Mouse (Mus musculus): Measurements from ENCODE around the gene Naa80. TPM values are rescaled to one million over a fixed set of nuclear protein-coding genes. Genes with fewer than 3 reads are reported as not detected.

Naa80 gene
- total and polyA plus RNA-seq, 2 experiments from 2014 or later = 14.5 to 58.8 TPM

- Histone ChIP-seq H3K4me1 (ENCODE audit: control insufficient read depth, insufficient read depth) (peaks cover 25% of the 10 kb centered on the region), H3K36me3 (replicated peaks; ENCODE audit: control insufficient read depth, insufficient read depth, low read length) (0 out of 2 replicates have a peak, but pooled peaks cover 5% of the 10 kb centered on the region), H3K27ac (ENCODE audit: low read depth) (peak overlapping the region; percentile 83), H3K27me3 (ENCODE audit: control insufficient read depth, insufficient read depth, low read length) (no peaks in the 10 kb centered on the region), H3K9me3 (replicated peaks; ENCODE audit: control insufficient read depth, low read length) (no peaks in the 10 kb centered on the region), H3K4me3 (ENCODE audit: low read depth, low read length) (peak overlapping the region; percentile 14; the same call in 1 of the 2 replicates), H3K9ac (replicated peaks; ENCODE audit: low read depth, low read length) (no peak overlapping the region), H3K4me2 (ENCODE audit: low read depth, low read length) (peak overlapping the region; percentile 50)
- no peak for TF ChIP-seq CTCF (IDR thresholded peaks at IDR 0.05; ENCODE audit: low read depth)
- no peak for TF ChIP-seq EP300 (IDR thresholded peaks at IDR 0.05; ENCODE audit: low read depth)
- DNase-seq (ENCODE audit: low spot score) (peak; percentile 56), ATAC-seq (ENCODE audit: insufficient read depth, low read depth) (peak; percentile 39; the same call in 1 of the 2 replicates)
- whole genome bisulfite sequencing = 42% methylated on average over 23 of the region's 23 CpGs
Observed at GRCm38 (mm10) chr9:107605041-107605661, 26.5 kb downstream of the Naa80 start.

GRCm38 (mm10) chr9:107606591-107606990 lies 27.9 kb downstream of the Naa80 start:
- ATAC-seq (ENCODE audit: insufficient read depth, low read depth) (peak; percentile 32; the same call in 1 of the 2 replicates), DNase-seq (ENCODE audit: low spot score) (no peak)
- peak overlapping the region; percentile 60 for H3K9ac ChIP-seq (replicated peaks; ENCODE audit: low read depth, low read length)

GRCm38 (mm10) chr9:107607036-107607435 lies 28.3 kb downstream of the Naa80 start:
- Histone ChIP-seq H3K36me3 (replicated peaks; ENCODE audit: control insufficient read depth, insufficient read depth, low read length) (no peaks in the 10 kb centered on the region), H3K4me1 (ENCODE audit: control insufficient read depth, insufficient read depth) (peaks cover 44% of the 10 kb centered on the region), H3K9ac (replicated peaks; ENCODE audit: low read depth, low read length) (peak overlapping the region; percentile 60), H3K27ac (ENCODE audit: low read depth) (peak overlapping the region; percentile 83), H3K4me2 (ENCODE audit: low read depth, low read length) (peak overlapping the region; percentile 62), H3K27me3 (ENCODE audit: control insufficient read depth, insufficient read depth, low read length) (no peaks in the 10 kb centered on the region), H3K9me3 (replicated peaks; ENCODE audit: control insufficient read depth, low read length) (no peaks in the 10 kb centered on the region), H3K4me3 (ENCODE audit: low read depth, low read length) (peak overlapping the region; percentile 37)
- no peak for TF ChIP-seq CTCF (IDR thresholded peaks at IDR 0.05; ENCODE audit: low read depth)
- TF ChIP-seq EP300 (IDR thresholded peaks at IDR 0.05; ENCODE audit: low read depth) = no peak
- ATAC-seq (ENCODE audit: insufficient read depth, low read depth) (no peak), DNase-seq (ENCODE audit: low spot score) (no peak)
- 72% methylated on average over 2 of the region's 2 CpGs for WGBS

More at GRCm38 (mm10) chr9:107606591-107606990, 27.9 kb downstream of the Naa80 start:
- TF ChIP-seq EP300 (IDR thresholded peaks at IDR 0.05; ENCODE audit: low read depth) = no peak
- no peak for TF ChIP-seq CTCF (IDR thresholded peaks at IDR 0.05; ENCODE audit: low read depth)
- 24% methylated on average over 9 of the region's 9 CpGs for WGBS
- no peaks in the 10 kb centered on the region for H3K27me3 ChIP-seq (ENCODE audit: control insufficient read depth, insufficient read depth, low read length)
- no peaks in the 10 kb centered on the region for H3K9me3 ChIP-seq (replicated peaks; ENCODE audit: control insufficient read depth, low read length)
- H3K27ac ChIP-seq (ENCODE audit: low read depth) = peak overlapping the region; percentile 83
- H3K36me3 ChIP-seq (replicated peaks; ENCODE audit: control insufficient read depth, insufficient read depth, low read length) = no peaks in the 10 kb centered on the region
- H3K4me3 ChIP-seq (ENCODE audit: low read depth, low read length) = peak overlapping the region; percentile 37
- peak overlapping the region; percentile 62 for H3K4me2 ChIP-seq (ENCODE audit: low read depth, low read length)
- H3K4me1 ChIP-seq (ENCODE audit: control insufficient read depth, insufficient read depth) = peaks cover 40% of the 10 kb centered on the region

- H3K9me3 ChIP-seq (replicated peaks; ENCODE audit: control insufficient read depth, low read length) = no peaks in the 10 kb centered on the region
- WGBS = 35% methylated on average over 9 of the region's 9 CpGs
- DNase-seq (ENCODE audit: low spot score) (no peak), ATAC-seq (ENCODE audit: insufficient read depth, low read depth) (no peak)
- peak overlapping the region; percentile 62 for H3K4me2 ChIP-seq (ENCODE audit: low read depth, low read length)
- peak overlapping the region; percentile 28; the same call in 1 of the 2 replicates for H3K9ac ChIP-seq (replicated peaks; ENCODE audit: low read depth, low read length)
- H3K27ac ChIP-seq (ENCODE audit: low read depth) = peak overlapping the region; percentile 83
- H3K27me3 ChIP-seq (ENCODE audit: control insufficient read depth, insufficient read depth, low read length) = no peaks in the 10 kb centered on the region
- peak overlapping the region; percentile 13; the same call in 1 of the 2 replicates for H3K4me3 ChIP-seq (ENCODE audit: low read depth, low read length)
- peaks cover 49% of the 10 kb centered on the region for H3K4me1 ChIP-seq (ENCODE audit: control insufficient read depth, insufficient read depth)
- no peaks in the 10 kb centered on the region for H3K36me3 ChIP-seq (replicated peaks; ENCODE audit: control insufficient read depth, insufficient read depth, low read length)
- no peak for TF ChIP-seq CTCF (IDR thresholded peaks at IDR 0.05; ENCODE audit: low read depth)
- TF ChIP-seq EP300 (IDR thresholded peaks at IDR 0.05; ENCODE audit: low read depth) = no peak
Observed at GRCm38 (mm10) chr9:107607653-107608245, 29.1 kb downstream of the Naa80 start.

- H3K4me2 ChIP-seq (ENCODE audit: low read depth, low read length) = peak within 1 kb of the TSS; percentile 62
- H3K27me3 ChIP-seq (ENCODE audit: control insufficient read depth, insufficient read depth, low read length) = no peaks in the 10 kb centered on the region
- no peaks in the 10 kb centered on the region for H3K9me3 ChIP-seq (replicated peaks; ENCODE audit: control insufficient read depth, low read length)
- peak within 1 kb of the TSS; percentile 83 for H3K27ac ChIP-seq (ENCODE audit: low read depth)
- 0 out of 2 replicates have a peak within 1 kb of the TSS, but pooled peaks have one; percentile 28 for H3K9ac ChIP-seq (replicated peaks; ENCODE audit: low read depth, low read length)
- H3K36me3 ChIP-seq (replicated peaks; ENCODE audit: control insufficient read depth, insufficient read depth, low read length) = peaks cover 4% of the 10 kb centered on the region
- DNase-seq (ENCODE audit: low spot score) (peak; percentile 47), ATAC-seq (ENCODE audit: insufficient read depth, low read depth) (peak; percentile 9; the same call in 1 of the 2 replicates)
- peaks cover 49% of the 10 kb centered on the region for H3K4me1 ChIP-seq (ENCODE audit: control insufficient read depth, insufficient read depth)
- TF ChIP-seq CTCF (IDR thresholded peaks at IDR 0.05; ENCODE audit: low read depth) (no peak), EP300 (IDR thresholded peaks at IDR 0.05; ENCODE audit: low read depth) (no peak)
- 46% methylated on average over 12 of the region's 12 CpGs for WGBS
- H3K4me3 ChIP-seq (ENCODE audit: low read depth, low read length) = no peak within 1 kb of the TSS
Observed at GRCm38 (mm10) chr9:107608741-107609432, 30.2 kb downstream of the Naa80 start, which contains the start of gene Sema3b. Gene Sema3b (minus strand): TSS chr9:107609229.

All from heart, postnatal 0 days (tissue).